Mouse (Mus musculus): ENCODE data around the gene Pgghg. TPM values are rescaled to one million over a fixed set of nuclear protein-coding genes. Genes with fewer than 3 reads are reported as not detected.

Pgghg gene
- total and polyA plus RNA-seq, 3 experiments = 3.0 to 7.2 TPM; not detected in 1

GRCm38 (mm10) chr7:140907131-140907530, 34.1 kb upstream of the Pgghg start:
- Histone ChIP-seq H3K9me3 (replicated peaks; ENCODE audit: insufficient read depth, low read length) (no peaks in the 10 kb centered on the region), H3K27ac (ENCODE audit: control insufficient read depth, low read depth, low read length) (no peak overlapping the region), H3K27me3 (ENCODE audit: control insufficient read depth in 1 of 2, insufficient read depth in 2 of 2, low read length in 2 of 2) (no peaks in the 10 kb centered on the region; a peak in 1 of 4 replicates), H3K36me3 (ENCODE audit: control insufficient read depth in 1 of 2, insufficient read depth in 2 of 2, low read length in 2 of 2) (no peaks in the 10 kb centered on the region), H3K9ac (ENCODE audit: control insufficient read depth, low read depth, low read length, poor library complexity, severe bottlenecking) (no peak overlapping the region), H3K79me2 (ENCODE audit: control insufficient read depth, insufficient read depth, low read length, poor library complexity) (no peaks in the 10 kb centered on the region), H3K4me3 (ENCODE audit: control insufficient read depth in 1 of 2, insufficient read depth in 1 of 2, low read depth in 2 of 2, low read length in 2 of 2) (no peak overlapping the region), H3K4me1 (ENCODE audit: control insufficient read depth in 1 of 2, insufficient read depth in 2 of 2, low read length in 2 of 2) (no peaks in the 10 kb centered on the region)
- TF ChIP-seq CHD1 (IDR thresholded peaks at IDR 0.05; ENCODE audit: low read depth, low read length) (no peak), ELF1 (IDR thresholded peaks at IDR 0.05; ENCODE audit: low read depth, low read length) (no peak), MYB (IDR thresholded peaks at IDR 0.05; ENCODE audit: low read depth, low read length) (no peak), MXI1 (IDR thresholded peaks at IDR 0.05; ENCODE audit: low read depth, low read length) (no peak), HCFC1 (IDR thresholded peaks at IDR 0.05; ENCODE audit: low read depth, low read length) (no peak), CTCF (IDR thresholded peaks at IDR 0.05 in 2 of 3, conservative IDR thresholded peaks at IDR 0.05 in 1 of 3; ENCODE audit: control insufficient read depth in 1 of 3, insufficient read depth in 1 of 3, low read depth in 2 of 3, low read length in 3 of 3, poor library complexity in 1 of 3, severe bottlenecking in 1 of 3) (no peak), NRF1 (IDR thresholded peaks at IDR 0.05; ENCODE audit: insufficient read depth, low read depth, low read length, poor library complexity, severe bottlenecking) (no peak), TAL1 (IDR thresholded peaks at IDR 0.05; ENCODE audit: low read length) (no peak), ZNF384 (IDR thresholded peaks at IDR 0.05; ENCODE audit: low read depth, low read length) (no peak)
- DNase-seq (ENCODE audit: low read depth, low spot score) = no peak

- no peaks in the 10 kb centered on the region for H3K36me3 ChIP-seq (ENCODE audit: control insufficient read depth in 1 of 2, insufficient read depth in 2 of 2, low read length in 2 of 2)
Observed at GRCm38 (mm10) chr7:140907697-140908096, 33.5 kb upstream of the Pgghg start.

GRCm38 (mm10) chr7:140908181-140908580, 33.0 kb upstream of the Pgghg start:
- no peaks in the 10 kb centered on the region for H3K4me1 ChIP-seq (ENCODE audit: control insufficient read depth in 1 of 2, insufficient read depth in 2 of 2, low read length in 2 of 2)
- no peak for DNase-seq (ENCODE audit: low read depth, low spot score)
- no peaks in the 10 kb centered on the region for H3K79me2 ChIP-seq (ENCODE audit: control insufficient read depth, insufficient read depth, low read length, poor library complexity)
- H3K36me3 ChIP-seq (ENCODE audit: control insufficient read depth in 1 of 2, insufficient read depth in 2 of 2, low read length in 2 of 2) = no peaks in the 10 kb centered on the region
- H3K9me3 ChIP-seq (replicated peaks; ENCODE audit: insufficient read depth, low read length) = no peaks in the 10 kb centered on the region
- no peak for TF ChIP-seq KAT2A (conservative IDR thresholded peaks at IDR 0.05; ENCODE audit: low read depth, low read length)
- TF ChIP-seq BHLHE40 (IDR thresholded peaks at IDR 0.05; ENCODE audit: borderline replicate concordance, low read depth, low read length) = no peak
- TF ChIP-seq ELF1 (IDR thresholded peaks at IDR 0.05; ENCODE audit: low read depth, low read length) = no peak
- no peak for TF ChIP-seq UBTF (IDR thresholded peaks at IDR 0.05; ENCODE audit: borderline replicate concordance, insufficient read depth, low read depth, low read length)
- no peak for TF ChIP-seq ZMIZ1 (IDR thresholded peaks at IDR 0.05; ENCODE audit: low read depth, low read length)
- no peak for TF ChIP-seq HCFC1 (IDR thresholded peaks at IDR 0.05; ENCODE audit: low read depth, low read length)
- no peak for TF ChIP-seq TBP (IDR thresholded peaks at IDR 0.05; ENCODE audit: low read depth, low read length)
- TF ChIP-seq ZKSCAN1 (IDR thresholded peaks at IDR 0.05; ENCODE audit: low read depth, low read length) = no peak
- no peak for TF ChIP-seq GATA1 (IDR thresholded peaks at IDR 0.05; ENCODE audit: low read depth, low read length)
- no peak for TF ChIP-seq NRF1 (IDR thresholded peaks at IDR 0.05; ENCODE audit: insufficient read depth, low read depth, low read length, poor library complexity, severe bottlenecking)
- H3K9ac ChIP-seq (ENCODE audit: control insufficient read depth, low read depth, low read length, poor library complexity, severe bottlenecking) = no peak overlapping the region
- no peaks in the 10 kb centered on the region; a peak in 1 of 4 replicates for H3K27me3 ChIP-seq (ENCODE audit: control insufficient read depth in 1 of 2, insufficient read depth in 2 of 2, low read length in 2 of 2)
- H3K4me3 ChIP-seq (ENCODE audit: control insufficient read depth in 1 of 2, insufficient read depth in 1 of 2, low read depth in 2 of 2, low read length in 2 of 2) = no peak overlapping the region
- no peak overlapping the region for H3K27ac ChIP-seq (ENCODE audit: control insufficient read depth, low read depth, low read length)

More at GRCm38 (mm10) chr7:140907697-140908096, 33.5 kb upstream of the Pgghg start:
- Histone ChIP-seq H3K9ac (ENCODE audit: control insufficient read depth, low read depth, low read length, poor library complexity, severe bottlenecking) (no peak overlapping the region), H3K27ac (ENCODE audit: control insufficient read depth, low read depth, low read length) (no peak overlapping the region), H3K9me3 (replicated peaks; ENCODE audit: insufficient read depth, low read length) (no peaks in the 10 kb centered on the region), H3K27me3 (ENCODE audit: control insufficient read depth in 1 of 2, insufficient read depth in 2 of 2, low read length in 2 of 2) (no peaks in the 10 kb centered on the region; a peak in 1 of 4 replicates), H3K79me2 (ENCODE audit: control insufficient read depth, insufficient read depth, low read length, poor library complexity) (no peaks in the 10 kb centered on the region), H3K4me3 (ENCODE audit: control insufficient read depth in 1 of 2, insufficient read depth in 1 of 2, low read depth in 2 of 2, low read length in 2 of 2) (no peak overlapping the region), H3K4me1 (ENCODE audit: control insufficient read depth in 1 of 2, insufficient read depth in 2 of 2, low read length in 2 of 2) (no peaks in the 10 kb centered on the region)
- no peak for DNase-seq (ENCODE audit: low read depth, low spot score)
- TF ChIP-seq RAD21 (IDR thresholded peaks at IDR 0.05; ENCODE audit: low read depth, low read length) (peak; percentile 6), ZMIZ1 (IDR thresholded peaks at IDR 0.05; ENCODE audit: low read depth, low read length) (no peak), ELF1 (IDR thresholded peaks at IDR 0.05; ENCODE audit: low read depth, low read length) (no peak), MEF2A (IDR thresholded peaks at IDR 0.05; ENCODE audit: extremely low read depth, insufficient replicate concordance, low read depth, low read length, poor library complexity, severe bottlenecking) (no peak), CTCF (IDR thresholded peaks at IDR 0.05 in 2 of 3, conservative IDR thresholded peaks at IDR 0.05 in 1 of 3; ENCODE audit: control insufficient read depth in 1 of 3, insufficient read depth in 1 of 3, low read depth in 2 of 3, low read length in 3 of 3, poor library complexity in 1 of 3, severe bottlenecking in 1 of 3) (peak in 2 of 3 experiments; percentile 39 to 46; a peak in 4 of 6 replicates), SMC3 (IDR thresholded peaks at IDR 0.05; ENCODE audit: low read depth, low read length) (peak; percentile 45), GABPA (IDR thresholded peaks at IDR 0.05; ENCODE audit: low read depth, low read length) (no peak), GATA1 (IDR thresholded peaks at IDR 0.05; ENCODE audit: low read depth, low read length) (no peak), NELFE (IDR thresholded peaks at IDR 0.05; ENCODE audit: low read depth, low read length) (no peak), CHD1 (IDR thresholded peaks at IDR 0.05; ENCODE audit: low read depth, low read length) (no peak), RCOR1 (IDR thresholded peaks at IDR 0.05; ENCODE audit: low read depth, low read length) (no peak)

All from MEL (cell line).